In the genomic region with DNA sequence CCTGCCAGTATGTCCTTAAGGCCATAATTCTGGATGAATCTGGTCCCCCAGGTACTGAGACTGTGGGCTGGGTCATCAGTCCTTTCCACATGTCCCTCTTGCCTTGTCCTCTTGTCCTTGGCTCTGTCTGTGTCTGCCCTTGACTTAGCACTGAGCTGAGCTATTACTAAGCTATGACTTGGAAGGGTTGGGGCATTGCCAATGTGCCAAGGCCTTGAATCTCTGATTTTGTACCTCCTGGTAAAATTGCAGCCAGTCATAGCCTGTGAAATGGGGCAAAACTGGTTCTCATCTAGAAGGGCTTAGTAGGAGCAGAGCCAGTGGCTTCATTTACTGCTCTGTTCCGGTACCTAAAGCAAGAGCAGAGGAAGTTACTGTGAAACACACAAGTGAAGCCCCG, we compare ENCODE assay signal across 11 mouse cellular contexts.
"Had no signal": no experiment of that assay in that cellular context is flagged by ENCODE, and none has a peak within 500 bp of the region (broad histone marks: within the 10 kb centered on the region; RNA-seq: fewer than 3 reads in every experiment).

No protein-coding gene starts in this region.

- DNase-seq: kidney, adult 18-20 months; kidney, postnatal 10 days; kidney, postnatal 36 days; layer of hippocampus, postnatal 36 days; liver, postnatal 0 days; lung, embryonic 14.5 days; lung, postnatal 36 days; right cerebral cortex, adult 18-20 months; right cerebral cortex, postnatal 14 days; right cerebral cortex, postnatal 4 days; thymus, postnatal 25 days had no signal
